Mouse (Mus musculus): Measurements from ENCODE around the gene C1qtnf4.

GRCm38 (mm10) chr2:90939750-90940149, 54.1 kb downstream of the C1qtnf4 start:
- no peak for TF ChIP-seq POLR2A (IDR thresholded peaks at IDR 0.05; ENCODE audit: low read depth, low read length)
- no peak for TF ChIP-seq ZNF384 (IDR thresholded peaks at IDR 0.05; ENCODE audit: low read depth, low read length)
- TF ChIP-seq MAX (IDR thresholded peaks at IDR 0.05; ENCODE audit: low read length), result 0 out of 2 replicates have a peak, but pooled peaks have one; percentile 14
- no peak for TF ChIP-seq CTCF (conservative IDR thresholded peaks at IDR 0.05 in 1 of 2, IDR thresholded peaks at IDR 0.05 in 1 of 2; ENCODE audit: low read depth in 2 of 2, low read length in 2 of 2)
- no peak for TF ChIP-seq EP300 (IDR thresholded peaks at IDR 0.05; ENCODE audit: low read length)
- no peak; the same call in 1 of the 2 replicates for TF ChIP-seq ZKSCAN1 (IDR thresholded peaks at IDR 0.05; ENCODE audit: borderline replicate concordance, low read depth, low read length)
- TF ChIP-seq MAFK (IDR thresholded peaks at IDR 0.05; ENCODE audit: insufficient replicate concordance, low read length), result no peak
- no peak for TF ChIP-seq PAX5 (IDR thresholded peaks at IDR 0.05; ENCODE audit: low read length)
- no peak for TF ChIP-seq UBTF (IDR thresholded peaks at IDR 0.05; ENCODE audit: low read depth, low read length)
